Mouse (Mus musculus) stomach, postnatal 0 days (tissue): Measurements from ENCODE around the gene Bbof1. TPM values are rescaled to one million over a fixed set of nuclear protein-coding genes. Genes with fewer than 3 reads are reported as not detected.

Source experiments
- ATAC-seq: fragments of 200-750 bp; cut with Nextera tagmentation; 2 replicates; pipeline ENCODE4 v1.8.0; 2017; ENCODE audit not compliant: low FRiP score, low TSS enrichment
- DNase-seq: peaks from one replicate; pipeline ENCODE4 v3.0.0-alpha.2; 2016; ENCODE audit warnings: low spot score
- H3K27ac ChIP-seq: fragments of 300-500 bp; sonication (generic); replicated peaks from 2 replicates; pipeline ENCODE4 v1.5.1; 2014; ENCODE audit warnings: mild to moderate bottlenecking, control low read depth
- H3K27me3 ChIP-seq: fragments of 300-500 bp; sonication (generic); 2 replicates; pipeline ENCODE4 v1.6.1; 2014; ENCODE audit warnings: low read length; ENCODE audit not compliant: control insufficient read depth, insufficient read depth
- H3K36me3 ChIP-seq: fragments of 300-500 bp; sonication (generic); 2 replicates; pipeline ENCODE4 v1.6.1; 2014; ENCODE audit warnings: low read length, mixed read lengths; ENCODE audit not compliant: control insufficient read depth, insufficient read depth
- H3K4me1 ChIP-seq: fragments of 300-500 bp; sonication (generic); replicated peaks from 2 replicates; pipeline ENCODE4 v1.6.1; 2014; ENCODE audit warnings: antibody characterized with exemption; ENCODE audit not compliant: control insufficient read depth, insufficient read depth
- H3K4me2 ChIP-seq: fragments of 300-500 bp; sonication (generic); replicated peaks from 2 replicates; pipeline ENCODE4 v1.6.1; 2014; ENCODE audit warnings: low read depth, mild to moderate bottlenecking, control low read depth, moderate library complexity
- H3K4me3 ChIP-seq: fragments of 300-500 bp; sonication (generic); 2 replicates; pipeline ENCODE4 v1.5.1; 2014; ENCODE audit warnings: low read depth, low read length, control low read depth
- H3K9ac ChIP-seq: fragments of 300-500 bp; sonication (generic); 2 replicates; pipeline ENCODE4 v1.6.1; 2014; ENCODE audit warnings: mild to moderate bottlenecking, low read length, control low read depth, mixed read lengths
- H3K9me3 ChIP-seq: fragments of 300-500 bp; sonication (generic); 2 replicates; pipeline ENCODE4 v1.6.1; 2016; ENCODE audit warnings: low read length; ENCODE audit not compliant: control insufficient read depth
- CTCF ChIP-seq: IDR thresholded peaks from 2 replicates; pipeline ENCODE4 v1.5.1; 2016; ENCODE audit warnings: antibody characterized with exemption, low read depth, mild to moderate bottlenecking, moderate library complexity
- EP300 ChIP-seq: optimal IDR thresholded peaks from 2 replicates; pipeline ENCODE3; 2016; ENCODE audit warnings: antibody characterized with exemption
- WGBS: fragments of 180-500 bp; shearing (Covaris S2); extraction: QIAGEN DNeasy Blood & Tissue Kit; methylation state at CpG from one replicate; pipeline ENCODE4 v1.1.7; 2014; 5-methylcytosine and 5-hydroxymethylcytosine counted together
- polyA plus RNA-seq: library from polyadenylated mRNA; unstranded; fragments of >200 nt; fragmentation: Nextera tagmentation; extraction: Ambion mirVana; gene quantifications from 2 replicates; pipeline ENCODE4 v1.2.1, GENCODE M21; 2015

Gene Bbof1
- polyA plus RNA-seq, 1 experiment from 2014 or later: 0.68 TPM

GRCm38 (mm10) chr12:84448181-84448580 lies 39.3 kb downstream of the Bbof1 start:
- DNase-seq (no peak), ATAC-seq (no peak)
- Histone ChIP-seq H3K27me3 (no peaks in the 10 kb centered on the region), H3K4me1 (no peaks in the 10 kb centered on the region), H3K27ac (no peak overlapping the region), H3K4me2 (no peak overlapping the region), H3K36me3 (no peaks in the 10 kb centered on the region), H3K9ac (no peak overlapping the region), H3K4me3 (no peak overlapping the region), H3K9me3 (no peaks in the 10 kb centered on the region)
- no peak for TF ChIP-seq EP300
- no peak for TF ChIP-seq CTCF
- 83% methylated on average over 6 of the region's 6 CpGs for WGBS

GRCm38 (mm10) chr12:84449887-84450286 lies 41.0 kb downstream of the Bbof1 start:
- TF ChIP-seq CTCF (no peak), EP300 (no peak)
- Histone ChIP-seq H3K36me3 (no peaks in the 10 kb centered on the region), H3K4me2 (peak overlapping the region; percentile 57), H3K27me3 (no peaks in the 10 kb centered on the region), H3K9me3 (no peaks in the 10 kb centered on the region), H3K9ac (no peak overlapping the region), H3K27ac (no peak overlapping the region), H3K4me1 (no peaks in the 10 kb centered on the region), H3K4me3 (peak overlapping the region; percentile 54; the same call in 1 of the 2 replicates)
- WGBS: 46% methylated on average over 10 of the region's 10 CpGs
- ATAC-seq (no peak), DNase-seq (no peak)

DNA sequence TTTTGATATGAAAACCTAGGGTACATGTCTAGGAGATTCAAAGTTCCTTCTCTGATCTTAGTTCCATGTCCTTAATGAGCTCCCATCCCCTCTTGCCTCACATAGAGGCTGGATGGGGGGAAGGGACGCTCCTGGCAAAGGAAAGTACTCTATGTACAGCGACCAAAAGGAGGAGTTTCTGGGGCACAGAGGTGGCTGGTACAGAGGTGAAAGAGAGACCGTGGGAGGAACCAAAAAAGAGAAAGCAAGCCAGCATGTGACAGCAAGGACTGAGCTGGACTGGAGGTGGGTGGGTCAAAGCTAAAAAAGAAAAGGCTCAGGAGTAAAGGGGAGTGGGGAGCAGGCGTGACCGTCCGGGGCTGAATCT lies 41.5 kb downstream of the Bbof1 start:
- Histone ChIP-seq H3K4me1 (no peaks in the 10 kb centered on the region), H3K36me3 (no peaks in the 10 kb centered on the region), H3K9ac (peak overlapping the region; percentile 66), H3K27ac (peak overlapping the region; percentile 87), H3K9me3 (no peaks in the 10 kb centered on the region), H3K4me2 (peak overlapping the region; percentile 57), H3K4me3 (peak overlapping the region; percentile 54), H3K27me3 (no peaks in the 10 kb centered on the region)
- 0% methylated on average over 6 of the region's 6 CpGs for WGBS
- ATAC-seq (peak; percentile 39), DNase-seq (peak; percentile 67)
- TF ChIP-seq CTCF (no peak), EP300 (no peak)

- Histone ChIP-seq H3K9ac (peak within 1 kb of the TSS; percentile 66), H3K4me1 (no peaks in the 10 kb centered on the region), H3K36me3 (no peaks in the 10 kb centered on the region), H3K27ac (peak within 1 kb of the TSS; percentile 87), H3K4me3 (peak within 1 kb of the TSS; percentile 54), H3K9me3 (no peaks in the 10 kb centered on the region), H3K27me3 (no peaks in the 10 kb centered on the region), H3K4me2 (peak within 1 kb of the TSS; percentile 64)
- ATAC-seq: peak; percentile 99
- WGBS: under 1% methylated on average over 49 of the region's 49 CpGs
- no peak for TF ChIP-seq EP300
- no peak; the same call in 1 of the 2 replicates for TF ChIP-seq CTCF
- peak; percentile 97 for DNase-seq
These were observed 42.1 kb downstream of the Bbof1 start, which contains the start of the genes Aldh6a1 and Lin52 for GRCm38 (mm10) chr12:84450718-84451646. TSS of gene Aldh6a1 (minus strand) at chr12:84451004. TSS of gene Lin52 (plus strand) at chr12:84451422.

DNA sequence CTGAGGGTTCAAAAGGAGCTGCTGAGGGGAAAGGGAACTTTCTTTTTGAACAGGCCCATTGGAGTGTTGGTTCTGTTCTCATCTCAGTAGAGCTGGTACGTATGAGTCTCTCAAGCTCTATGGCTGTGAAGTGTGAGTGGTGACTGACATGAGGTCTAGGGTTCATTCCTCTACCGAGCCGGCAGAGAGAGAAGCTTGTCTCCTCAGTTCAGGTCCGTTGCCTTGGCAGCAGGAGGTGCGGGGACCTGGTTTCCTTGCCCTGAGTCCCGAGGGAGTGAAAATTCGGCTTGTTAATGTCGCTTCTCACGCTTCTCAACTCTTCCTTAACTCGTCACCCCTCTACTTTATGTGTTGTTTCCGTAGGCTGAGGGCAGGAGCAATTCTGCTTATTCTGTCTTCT lies 42.9 kb downstream of the Bbof1 start:
- WGBS: 2% methylated on average over 11 of the region's 11 CpGs
- no peak for TF ChIP-seq EP300
- no peak for TF ChIP-seq CTCF
- 0 out of 2 replicates have a peak overlapping the region, but pooled peaks have one; percentile 1 for H3K27ac ChIP-seq
- H3K36me3 ChIP-seq: no peaks in the 10 kb centered on the region; the same call in 1 of the 2 replicates
- peak overlapping the region; percentile 49 for H3K4me3 ChIP-seq
- no peaks in the 10 kb centered on the region for H3K9me3 ChIP-seq
- H3K9ac ChIP-seq: peak overlapping the region; percentile 52
- H3K4me1 ChIP-seq: no peaks in the 10 kb centered on the region
- DNase-seq (no peak), ATAC-seq (no peak)
- H3K4me2 ChIP-seq: peak overlapping the region; percentile 64
- no peaks in the 10 kb centered on the region for H3K27me3 ChIP-seq

- Histone ChIP-seq H3K4me3 (no peak overlapping the region), H3K36me3 (peaks cover 2% of the 10 kb centered on the region; the same call in 1 of the 2 replicates), H3K27me3 (no peaks in the 10 kb centered on the region), H3K4me1 (no peaks in the 10 kb centered on the region), H3K4me2 (no peak overlapping the region), H3K27ac (no peak overlapping the region), H3K9me3 (no peaks in the 10 kb centered on the region), H3K9ac (no peak overlapping the region)
- 88% methylated on average over 3 of the region's 3 CpGs for WGBS
- ATAC-seq (no peak), DNase-seq (no peak)
- no peak for TF ChIP-seq CTCF
- TF ChIP-seq EP300: no peak
These were observed 48.0 kb downstream of the Bbof1 start for GRCm38 (mm10) chr12:84456911-84457310.
